17 mouse cellular contexts compared by ENCODE assay signal in the genomic region with DNA sequence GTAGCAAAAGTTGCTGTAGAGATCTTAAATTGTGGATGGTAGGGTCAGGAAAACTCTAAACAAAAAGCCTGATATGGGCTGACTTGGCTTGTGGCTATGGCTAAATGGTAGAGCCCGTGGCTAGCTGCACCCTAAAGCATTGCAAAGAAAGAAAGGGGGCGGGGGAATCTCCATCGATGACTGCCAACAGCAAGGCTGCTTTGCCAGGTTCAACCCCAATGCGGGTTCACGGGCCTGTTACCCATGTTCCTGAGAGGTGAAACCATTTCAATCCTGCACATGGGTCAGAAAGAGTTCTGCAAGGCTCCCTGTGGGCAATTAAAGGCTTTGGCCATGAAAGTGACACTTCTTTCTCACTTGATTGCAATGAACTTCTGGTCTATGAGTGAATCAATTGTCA. TPM values are rescaled to one million over a fixed set of nuclear protein-coding genes. Genes with fewer than 3 reads are reported as not detected.
A peak's percentile ranks its signal among the peaks of the same experiment; 100 is the strongest.
DNase-seq lines count a peak whose midpoint lies in the region; ATAC-seq and TF ChIP-seq lines count a peak whose summit lies in the region.
"Had no signal": no experiment of that assay in that cellular context is flagged by ENCODE, and none has a peak within 500 bp of the region (broad histone marks: within the 10 kb centered on the region; RNA-seq: fewer than 3 reads in every experiment).

No protein-coding gene starts in this region.

- no peak for TF ChIP-seq CTCF in hindbrain, postnatal 0 days (IDR thresholded peaks at IDR 0.05; ENCODE audit: low read depth)
- TF ChIP-seq CTCF in stomach, postnatal 0 days (IDR thresholded peaks at IDR 0.05; ENCODE audit: low read depth) = no peak

- 85% methylated on average over 5 of the region's 5 CpGs for WGBS in hindbrain, embryonic 10.5 days
- WGBS in hindbrain, postnatal 0 days = 65% methylated on average over 5 of the region's 5 CpGs
- 92% methylated on average over 5 of the region's 5 CpGs for WGBS in stomach, embryonic 16.5 days
- WGBS in stomach, postnatal 0 days = 88% methylated on average over 5 of the region's 5 CpGs
- 91% methylated on average over 5 of the region's 5 CpGs for WGBS in limb, embryonic 10.5 days

- no peak for DNase-seq in hindbrain, embryonic 10.5 days (ENCODE audit: low spot score)
- DNase-seq in hindbrain, postnatal 0 days (ENCODE audit: low spot score) = no peak
- DNase-seq in stomach, postnatal 0 days (ENCODE audit: low spot score) = no peak
- DNase-seq in limb, embryonic 10.5 days (ENCODE audit: low spot score) = peak; percentile 46
- no peak for DNase-seq in cerebellum, adult 8-10 months
- DNase-seq in frontal cortex, adult 2 months (ENCODE audit: extremely low spot score in 1 of 2, low spot score in 1 of 2) = no peak
- DNase-seq: adrenal gland, postnatal 25 days; kidney, adult 8-10 months had no signal

- H3K27me3 ChIP-seq in hindbrain, embryonic 10.5 days (ENCODE audit: insufficient read depth, poor library complexity, severe bottlenecking) = no peaks in the 10 kb centered on the region
- no peaks in the 10 kb centered on the region for H3K27me3 ChIP-seq in hindbrain, postnatal 0 days (ENCODE audit: insufficient read depth, low read length)
- H3K27me3 ChIP-seq in stomach, embryonic 16.5 days (ENCODE audit: control insufficient read depth, insufficient read depth, low read length) = no peaks in the 10 kb centered on the region
- no peaks in the 10 kb centered on the region for H3K27me3 ChIP-seq in stomach, postnatal 0 days (ENCODE audit: control insufficient read depth, insufficient read depth, low read length)
- no peaks in the 10 kb centered on the region for H3K27me3 ChIP-seq in limb, embryonic 10.5 days (ENCODE audit: low read depth, poor library complexity, severe bottlenecking)
- H3K27me3 ChIP-seq: forebrain, embryonic 15.5 days; liver, embryonic 12.5 days; lung, embryonic 15.5 days had no signal

- no peak for TF ChIP-seq EP300 in stomach, postnatal 0 days (optimal IDR thresholded peaks at IDR 0.05)

- H3K4me3 ChIP-seq in hindbrain, embryonic 10.5 days = no peak overlapping the region
- no peak overlapping the region for H3K4me3 ChIP-seq in hindbrain, postnatal 0 days (ENCODE audit: low read length)
- H3K4me3 ChIP-seq in stomach, embryonic 16.5 days (replicated peaks; ENCODE audit: low read length) = no peak overlapping the region
- H3K4me3 ChIP-seq in stomach, postnatal 0 days (ENCODE audit: low read depth, low read length) = no peak overlapping the region
- H3K4me3 ChIP-seq in limb, embryonic 10.5 days = 0 out of 2 replicates have a peak overlapping the region, but pooled peaks have one; percentile 2
- H3K4me3 ChIP-seq: forebrain, embryonic 15.5 days; liver, embryonic 12.5 days; lung, embryonic 15.5 days had no signal

- H3K9me3 ChIP-seq in hindbrain, embryonic 10.5 days = 0 out of 2 replicates have a peak, but pooled peaks cover 7% of the 10 kb centered on the region
- H3K9me3 ChIP-seq in hindbrain, postnatal 0 days (ENCODE audit: low read length) = no peaks in the 10 kb centered on the region
- no peaks in the 10 kb centered on the region for H3K9me3 ChIP-seq in stomach, embryonic 16.5 days (replicated peaks; ENCODE audit: control insufficient read depth, low read length)
- H3K9me3 ChIP-seq in stomach, postnatal 0 days (ENCODE audit: control insufficient read depth, low read length) = no peaks in the 10 kb centered on the region
- no peaks in the 10 kb centered on the region for H3K9me3 ChIP-seq in limb, embryonic 10.5 days (replicated peaks)
- H3K9me3 ChIP-seq: forebrain, embryonic 15.5 days; liver, embryonic 12.5 days; lung, embryonic 15.5 days had no signal

- no peak overlapping the region for H3K4me2 ChIP-seq in hindbrain, postnatal 0 days (ENCODE audit: low read depth, low read length)
- H3K4me2 ChIP-seq in stomach, embryonic 16.5 days (ENCODE audit: low read depth, low read length) = no peak overlapping the region
- no peak overlapping the region for H3K4me2 ChIP-seq in stomach, postnatal 0 days (replicated peaks; ENCODE audit: low read depth)
- H3K4me2 ChIP-seq: forebrain, embryonic 15.5 days; hindbrain, embryonic 14.5 days; liver, embryonic 12.5 days; lung, embryonic 15.5 days had no signal

- H3K36me3 ChIP-seq in hindbrain, embryonic 10.5 days = peaks cover 24% of the 10 kb centered on the region
- peaks cover 13% of the 10 kb centered on the region; the same call in 1 of the 2 replicates for H3K36me3 ChIP-seq in hindbrain, postnatal 0 days (ENCODE audit: insufficient read depth, low read length)
- peaks cover 31% of the 10 kb centered on the region for H3K36me3 ChIP-seq in stomach, embryonic 16.5 days (ENCODE audit: control insufficient read depth, insufficient read depth, low read length)
- peaks cover 29% of the 10 kb centered on the region for H3K36me3 ChIP-seq in stomach, postnatal 0 days (ENCODE audit: control insufficient read depth, insufficient read depth, low read length)
- H3K36me3 ChIP-seq in limb, embryonic 10.5 days = peaks cover 33% of the 10 kb centered on the region

- peak overlapping the region; percentile 23; the same call in 1 of the 2 replicates for H3K27ac ChIP-seq in hindbrain, embryonic 10.5 days
- no peak overlapping the region for H3K27ac ChIP-seq in hindbrain, postnatal 0 days
- H3K27ac ChIP-seq in stomach, embryonic 16.5 days (ENCODE audit: low read length) = peak overlapping the region; percentile 52; the same call in 1 of the 2 replicates
- H3K27ac ChIP-seq in stomach, postnatal 0 days (replicated peaks) = no peak overlapping the region
- H3K27ac ChIP-seq in limb, embryonic 10.5 days = peak overlapping the region; percentile 89
- H3K27ac ChIP-seq: forebrain, embryonic 15.5 days; hindbrain, embryonic 14.5 days; liver, embryonic 12.5 days had no signal

- peaks cover 26% of the 10 kb centered on the region for H3K4me1 ChIP-seq in hindbrain, embryonic 10.5 days (replicated peaks)
- H3K4me1 ChIP-seq in hindbrain, postnatal 0 days (ENCODE audit: insufficient read depth, low read length) = no peaks in the 10 kb centered on the region
- H3K4me1 ChIP-seq in stomach, embryonic 16.5 days (ENCODE audit: control insufficient read depth, insufficient read depth, low read length) = peaks cover 24% of the 10 kb centered on the region
- H3K4me1 ChIP-seq in stomach, postnatal 0 days (replicated peaks; ENCODE audit: control insufficient read depth, insufficient read depth) = no peaks in the 10 kb centered on the region; the same call in 1 of the 2 replicates
- H3K4me1 ChIP-seq in limb, embryonic 10.5 days = peaks cover 67% of the 10 kb centered on the region
- H3K4me1 ChIP-seq: forebrain, embryonic 15.5 days had no signal

- no peak for ATAC-seq in hindbrain, postnatal 0 days
- ATAC-seq in stomach, embryonic 16.5 days (ENCODE audit: insufficient read depth, low FRiP score) = no peak
- no peak for ATAC-seq in stomach, postnatal 0 days (ENCODE audit: low FRiP score, low TSS enrichment)
- ATAC-seq: forebrain, embryonic 15.5 days; liver, embryonic 12.5 days had no signal

- H3K9ac ChIP-seq in hindbrain, postnatal 0 days (replicated peaks; ENCODE audit: low read length) = no peak overlapping the region
- no peak overlapping the region for H3K9ac ChIP-seq in stomach, embryonic 16.5 days (ENCODE audit: low read length)
- H3K9ac ChIP-seq in stomach, postnatal 0 days (ENCODE audit: low read length) = no peak overlapping the region
- H3K9ac ChIP-seq: forebrain, embryonic 15.5 days; hindbrain, embryonic 14.5 days; liver, embryonic 12.5 days; lung, embryonic 15.5 days had no signal

RNA-seq across cellular contexts. Expression of a gene that starts 20.0 kb away (rescaled TPM):
- 136 and 149 TPM in 2 replicates for polyA plus RNA-seq in hindbrain, embryonic 10.5 days (2016; fragmentation: Nextera tagmentation; extraction: Ambion mirVana)
- total RNA-seq in hindbrain, postnatal 0 days (2014; rRNA removed) = 104 and 105 TPM in 2 replicates
- 166 and 168 TPM in 2 replicates for polyA plus RNA-seq in hindbrain, postnatal 0 days (2015; fragmentation: Nextera tagmentation; extraction: Ambion mirVana)
- polyA plus RNA-seq in stomach, embryonic 16.5 days (2015; fragmentation: Nextera tagmentation; extraction: Ambion mirVana) = 144 and 160 TPM in 2 replicates
- 119 and 134 TPM in 2 replicates for polyA plus RNA-seq in stomach, postnatal 0 days (2015; fragmentation: Nextera tagmentation; extraction: Ambion mirVana)
- 152 and 153 TPM in 2 replicates for polyA plus RNA-seq in limb, embryonic 10.5 days (2016; fragmentation: Nextera tagmentation; extraction: Ambion mirVana)
- polyA plus RNA-seq in frontal cortex, adult 2 months (2012; rRNA removed) = 71.1 and 90.5 TPM in 2 replicates

RNA-seq across cellular contexts. Expression of a gene that starts 52.7 kb away (rescaled TPM):
- polyA plus RNA-seq in hindbrain, embryonic 10.5 days (2016; fragmentation: Nextera tagmentation; extraction: Ambion mirVana) = 2.2 and 5.0 TPM in 2 replicates
- 2.6 and 4.1 TPM in 2 replicates for total RNA-seq in hindbrain, postnatal 0 days (2014; rRNA removed)
- 3.7 and 5.4 TPM in 2 replicates for polyA plus RNA-seq in hindbrain, postnatal 0 days (2015; fragmentation: Nextera tagmentation; extraction: Ambion mirVana)
- 0.12 and 0.13 TPM in 2 replicates for polyA plus RNA-seq in stomach, embryonic 16.5 days (2015; fragmentation: Nextera tagmentation; extraction: Ambion mirVana)
- 0.16 and 0.77 TPM in 2 replicates for polyA plus RNA-seq in stomach, postnatal 0 days (2015; fragmentation: Nextera tagmentation; extraction: Ambion mirVana)
- polyA plus RNA-seq in limb, embryonic 10.5 days (2016; fragmentation: Nextera tagmentation; extraction: Ambion mirVana) = 0.28 and 0.88 TPM in 2 replicates
- 4.0 TPM in 2 replicates for polyA plus RNA-seq in frontal cortex, adult 2 months (2012; rRNA removed)
- total RNA-seq: gastrocnemius, adult 8-10 months; megakaryocyte-erythroid progenitor cell, adult 5-6 weeks had no signal
- polyA plus RNA-seq: liver, embryonic 12.5 days; small intestine, adult 2 months; stomach, embryonic 14.5 days had no signal

RNA-seq across cellular contexts. Expression of a gene that starts 52.9 kb away (rescaled TPM):
- 26.7 and 33.6 TPM in 2 replicates for polyA plus RNA-seq in hindbrain, embryonic 10.5 days (2016; fragmentation: Nextera tagmentation; extraction: Ambion mirVana)
- total RNA-seq in hindbrain, postnatal 0 days (2014; rRNA removed) = 12.3 and 14.6 TPM in 2 replicates
- 15.1 and 19.6 TPM in 2 replicates for polyA plus RNA-seq in hindbrain, postnatal 0 days (2015; fragmentation: Nextera tagmentation; extraction: Ambion mirVana)
- polyA plus RNA-seq in stomach, embryonic 16.5 days (2015; fragmentation: Nextera tagmentation; extraction: Ambion mirVana) = 21.7 and 24.8 TPM in 2 replicates
- 13.4 and 15.2 TPM in 2 replicates for polyA plus RNA-seq in stomach, postnatal 0 days (2015; fragmentation: Nextera tagmentation; extraction: Ambion mirVana)
- 33.6 and 38.9 TPM in 2 replicates for polyA plus RNA-seq in limb, embryonic 10.5 days (2016; fragmentation: Nextera tagmentation; extraction: Ambion mirVana)
- polyA plus RNA-seq in frontal cortex, adult 2 months (2012; rRNA removed) = 10.1 and 11.8 TPM in 2 replicates

Comparison
In these comparisons a context has a peak if more than half of its experiments do, and no peak if none do; other contexts are left out.
1. H3K27ac ChIP-seq: peak in hindbrain, embryonic 10.5 days (single experiment), stomach, embryonic 16.5 days (single experiment) and limb, embryonic 10.5 days (single experiment); none in hindbrain, postnatal 0 days (single experiment) and stomach, postnatal 0 days (single experiment).